ENCODE assay signal across 8 mouse cellular contexts in genomic region chr7:143153915-143154373, GRCm38 (mm10). TPM values are rescaled to one million over a fixed set of nuclear protein-coding genes. Genes with fewer than 3 reads are reported as not detected.
DNase-seq lines count a peak whose midpoint lies in the region; ATAC-seq lines count a peak whose summit lies in the region.

No protein-coding gene starts in this region.

- DNase-seq in T-cell, adult 2 months (ENCODE audit: low spot score), result peak; percentile 59
- DNase-seq in cerebellum, postnatal 36 days, result peak; percentile 83 to 86
- DNase-seq in gastrocnemius, adult 18-20 months (ENCODE audit: low spot score), result peak; percentile 89
- peak; percentile 79 to 86 for DNase-seq in layer of hippocampus, postnatal 36 days
- peak; percentile 90 for DNase-seq in lung, postnatal 36 days
- DNase-seq in retina, postnatal 1 day, result peak; percentile 89
- peak; percentile 94 for DNase-seq in thymus, postnatal 4 days

- peak overlapping the region; percentile 46 for H3K9ac ChIP-seq in hindbrain, embryonic 15.5 days

- H3K4me3 ChIP-seq in hindbrain, embryonic 15.5 days, result peak overlapping the region; percentile 33

- H3K36me3 ChIP-seq in hindbrain, embryonic 15.5 days, result no peaks in the 10 kb centered on the region

- peaks cover 13% of the 10 kb centered on the region for H3K4me1 ChIP-seq in hindbrain, embryonic 15.5 days (replicated peaks)

- H3K27ac ChIP-seq in hindbrain, embryonic 15.5 days (replicated peaks), result no peak overlapping the region

- WGBS in hindbrain, embryonic 15.5 days, result 2% methylated on average over 18 of the region's 18 CpGs

- H3K4me2 ChIP-seq in hindbrain, embryonic 15.5 days, result peak overlapping the region; percentile 76

- no peaks in the 10 kb centered on the region for H3K27me3 ChIP-seq in hindbrain, embryonic 15.5 days

- no peaks in the 10 kb centered on the region for H3K9me3 ChIP-seq in hindbrain, embryonic 15.5 days

- peak; percentile 90 for ATAC-seq in hindbrain, embryonic 15.5 days (ENCODE audit: low FRiP score, low read depth)

RNA-seq across cellular contexts. Expression of gene Kcnq1, which starts 47.8 kb away (rescaled TPM):
- under 1 TPM; 0.50 to 0.57 TPM for total RNA-seq in gastrocnemius, adult 18-20 months (2021)
- 1.1 and 1.5 TPM in 2 replicates for polyA plus RNA-seq in hindbrain, embryonic 15.5 days (2015; fragmentation: Nextera tagmentation; extraction: Ambion mirVana)
- 1 to 10 TPM in 1 of 2 experiments, under 1 TPM in 1; 0.55 to 1.1 TPM for total RNA-seq in layer of hippocampus, postnatal 36 days (2021)

RNA-seq across cellular contexts. Expression of gene Trpm5, which starts 59.5 kb away (rescaled TPM):
- not detected for total RNA-seq in gastrocnemius, adult 18-20 months (2021)
- polyA plus RNA-seq in hindbrain, embryonic 15.5 days (2015; fragmentation: Nextera tagmentation; extraction: Ambion mirVana), result 1.8 and 2.7 TPM in 2 replicates
- total RNA-seq in layer of hippocampus, postnatal 36 days (2021), result not detected
